Mouse (Mus musculus): Measurements from ENCODE around the gene Chchd3. TPM values are rescaled to one million over a fixed set of nuclear protein-coding genes. Genes with fewer than 3 reads are reported as not detected.

Gene Chchd3
- polyA plus RNA-seq, 1 experiment, result 123 TPM

GRCm38 (mm10) chr6:32920091-32920490, 140.0 kb downstream of the Chchd3 start:
- Histone ChIP-seq H3K36me3 (ENCODE audit: control insufficient read depth, insufficient read depth) (no peaks in the 10 kb centered on the region), H3K79me2 (ENCODE audit: control insufficient read depth, insufficient read depth) (no peaks in the 10 kb centered on the region), H3K4me2 (ENCODE audit: low read depth) (no peak overlapping the region), H3K27me3 (ENCODE audit: control insufficient read depth, insufficient read depth, insufficient read length) (no peaks in the 10 kb centered on the region), H3ac (ENCODE audit: control insufficient read depth, insufficient read length) (no peak overlapping the region), H3K4me3 (no peak overlapping the region)
- TF ChIP-seq CEBPB (IDR thresholded peaks at IDR 0.05; ENCODE audit: insufficient read depth, poor library complexity, severe bottlenecking), result no peak
- no peak for TF ChIP-seq POLR2AphosphoS2 (IDR thresholded peaks at IDR 0.05; ENCODE audit: insufficient read length, low read depth)
- no peak for TF ChIP-seq MAX (IDR thresholded peaks at IDR 0.05; ENCODE audit: low read depth)
- no peak for TF ChIP-seq E2F4 (IDR thresholded peaks at IDR 0.05; ENCODE audit: insufficient read depth)
- TF ChIP-seq MYOG (IDR thresholded peaks at IDR 0.05; ENCODE audit: control insufficient read depth in 1 of 3, insufficient read depth in 1 of 3, insufficient read length in 2 of 3, low read depth in 2 of 3), result no peak
- no peak for TF ChIP-seq SRF (IDR thresholded peaks at IDR 0.05; ENCODE audit: control insufficient read depth, insufficient read length, low read depth)
- TF ChIP-seq MYOD1 (IDR thresholded peaks at IDR 0.05; ENCODE audit: control insufficient read depth in 1 of 3, insufficient read length in 2 of 3, low read depth in 2 of 3), result no peak
- no peak for TF ChIP-seq REST (IDR thresholded peaks at IDR 0.05; ENCODE audit: insufficient read depth, insufficient read length)
- TF ChIP-seq TCF3 (IDR thresholded peaks at IDR 0.05; ENCODE audit: insufficient read length, low read depth), result no peak
- no peak for TF ChIP-seq USF1 (IDR thresholded peaks at IDR 0.05; ENCODE audit: low read depth)
- no peak for TF ChIP-seq TCF12 (IDR thresholded peaks at IDR 0.05; ENCODE audit: insufficient read depth, poor library complexity, severe bottlenecking)
- TF ChIP-seq POLR2A (IDR thresholded peaks at IDR 0.05; ENCODE audit: insufficient read length, low read depth), result no peak

- H3K79me2 ChIP-seq (ENCODE audit: control insufficient read depth, insufficient read depth), result no peaks in the 10 kb centered on the region
These were observed 149.4 kb downstream of the Chchd3 start for GRCm38 (mm10) chr6:32910692-32911091.

GRCm38 (mm10) chr6:32899061-32899460, 161.0 kb downstream of the Chchd3 start:
- Histone ChIP-seq H3K36me3 (ENCODE audit: control insufficient read depth, insufficient read depth) (no peaks in the 10 kb centered on the region), H3K79me2 (ENCODE audit: control insufficient read depth, insufficient read depth) (no peaks in the 10 kb centered on the region), H3ac (ENCODE audit: control insufficient read depth, insufficient read length) (no peak overlapping the region), H3K27me3 (ENCODE audit: control insufficient read depth, insufficient read depth, insufficient read length) (no peaks in the 10 kb centered on the region), H3K4me2 (ENCODE audit: low read depth) (no peak overlapping the region), H3K4me3 (no peak overlapping the region)
- TF ChIP-seq SRF (IDR thresholded peaks at IDR 0.05; ENCODE audit: control insufficient read depth, insufficient read length, low read depth) (no peak), POLR2A (IDR thresholded peaks at IDR 0.05; ENCODE audit: insufficient read length, low read depth) (no peak), MYOG (IDR thresholded peaks at IDR 0.05; ENCODE audit: control insufficient read depth in 1 of 3, insufficient read depth in 1 of 3, insufficient read length in 2 of 3, low read depth in 2 of 3) (no peak), TCF3 (IDR thresholded peaks at IDR 0.05; ENCODE audit: insufficient read length, low read depth) (no peak), REST (IDR thresholded peaks at IDR 0.05; ENCODE audit: insufficient read depth, insufficient read length) (no peak), E2F4 (IDR thresholded peaks at IDR 0.05; ENCODE audit: insufficient read depth) (no peak), TCF12 (IDR thresholded peaks at IDR 0.05; ENCODE audit: insufficient read depth, poor library complexity, severe bottlenecking) (no peak), MYOD1 (IDR thresholded peaks at IDR 0.05; ENCODE audit: control insufficient read depth in 1 of 3, insufficient read length in 2 of 3, low read depth in 2 of 3) (no peak), CEBPB (IDR thresholded peaks at IDR 0.05; ENCODE audit: insufficient read depth, poor library complexity, severe bottlenecking) (no peak), POLR2AphosphoS2 (IDR thresholded peaks at IDR 0.05; ENCODE audit: insufficient read length, low read depth) (no peak), MAX (IDR thresholded peaks at IDR 0.05; ENCODE audit: low read depth) (no peak), USF1 (IDR thresholded peaks at IDR 0.05; ENCODE audit: low read depth) (no peak)

More at GRCm38 (mm10) chr6:32910692-32911091, 149.4 kb downstream of the Chchd3 start:
- Histone ChIP-seq H3K4me2 (ENCODE audit: low read depth) (no peak overlapping the region), H3ac (ENCODE audit: control insufficient read depth, insufficient read length) (no peak overlapping the region), H3K27me3 (ENCODE audit: control insufficient read depth, insufficient read depth, insufficient read length) (no peaks in the 10 kb centered on the region), H3K36me3 (ENCODE audit: control insufficient read depth, insufficient read depth) (no peaks in the 10 kb centered on the region), H3K4me3 (no peak overlapping the region)
- TF ChIP-seq POLR2AphosphoS2 (IDR thresholded peaks at IDR 0.05; ENCODE audit: insufficient read length, low read depth) (no peak), CEBPB (IDR thresholded peaks at IDR 0.05; ENCODE audit: insufficient read depth, poor library complexity, severe bottlenecking) (peak; percentile 92)

GRCm38 (mm10) chr6:32894100-32894499, 166.0 kb downstream of the Chchd3 start:
- Histone ChIP-seq H3K4me2 (ENCODE audit: low read depth) (no peak overlapping the region), H3ac (ENCODE audit: control insufficient read depth, insufficient read length) (no peak overlapping the region), H3K79me2 (ENCODE audit: control insufficient read depth, insufficient read depth) (no peaks in the 10 kb centered on the region), H3K36me3 (ENCODE audit: control insufficient read depth, insufficient read depth) (no peaks in the 10 kb centered on the region), H3K27me3 (ENCODE audit: control insufficient read depth, insufficient read depth, insufficient read length) (no peaks in the 10 kb centered on the region), H3K4me3 (no peak overlapping the region)
- TF ChIP-seq TCF3 (IDR thresholded peaks at IDR 0.05; ENCODE audit: insufficient read length, low read depth) (no peak), POLR2A (IDR thresholded peaks at IDR 0.05; ENCODE audit: insufficient read length, low read depth) (no peak), CEBPB (IDR thresholded peaks at IDR 0.05; ENCODE audit: insufficient read depth, poor library complexity, severe bottlenecking) (no peak), POLR2AphosphoS2 (IDR thresholded peaks at IDR 0.05; ENCODE audit: insufficient read length, low read depth) (no peak), MYOD1 (IDR thresholded peaks at IDR 0.05; ENCODE audit: control insufficient read depth in 1 of 3, insufficient read length in 2 of 3, low read depth in 2 of 3) (no peak), MAX (IDR thresholded peaks at IDR 0.05; ENCODE audit: low read depth) (no peak), SRF (IDR thresholded peaks at IDR 0.05; ENCODE audit: control insufficient read depth, insufficient read length, low read depth) (no peak), TCF12 (IDR thresholded peaks at IDR 0.05; ENCODE audit: insufficient read depth, poor library complexity, severe bottlenecking) (no peak), E2F4 (IDR thresholded peaks at IDR 0.05; ENCODE audit: insufficient read depth) (no peak), MYOG (IDR thresholded peaks at IDR 0.05; ENCODE audit: control insufficient read depth in 1 of 3, insufficient read depth in 1 of 3, insufficient read length in 2 of 3, low read depth in 2 of 3) (no peak), USF1 (IDR thresholded peaks at IDR 0.05; ENCODE audit: low read depth) (no peak)

GRCm38 (mm10) chr6:32890726-32891125, 169.3 kb downstream of the Chchd3 start:
- H3K27me3 ChIP-seq (ENCODE audit: control insufficient read depth, insufficient read depth, insufficient read length), result no peaks in the 10 kb centered on the region
- H3K4me3 ChIP-seq, result no peak overlapping the region
- no peaks in the 10 kb centered on the region for H3K79me2 ChIP-seq (ENCODE audit: control insufficient read depth, insufficient read depth)
- peaks cover 4% of the 10 kb centered on the region for H3K36me3 ChIP-seq (ENCODE audit: control insufficient read depth, insufficient read depth)
- H3K4me2 ChIP-seq (ENCODE audit: low read depth), result no peak overlapping the region
- no peak overlapping the region for H3ac ChIP-seq (ENCODE audit: control insufficient read depth, insufficient read length)
- no peak for TF ChIP-seq TCF12 (IDR thresholded peaks at IDR 0.05; ENCODE audit: insufficient read depth, poor library complexity, severe bottlenecking)
- no peak for TF ChIP-seq SRF (IDR thresholded peaks at IDR 0.05; ENCODE audit: control insufficient read depth, insufficient read length, low read depth)
- no peak for TF ChIP-seq REST (IDR thresholded peaks at IDR 0.05; ENCODE audit: insufficient read depth, insufficient read length)
- TF ChIP-seq E2F4 (IDR thresholded peaks at IDR 0.05; ENCODE audit: insufficient read depth), result no peak
- TF ChIP-seq CEBPB (IDR thresholded peaks at IDR 0.05; ENCODE audit: insufficient read depth, poor library complexity, severe bottlenecking), result no peak
- no peak for TF ChIP-seq POLR2AphosphoS2 (IDR thresholded peaks at IDR 0.05; ENCODE audit: insufficient read length, low read depth)
- TF ChIP-seq USF1 (IDR thresholded peaks at IDR 0.05; ENCODE audit: low read depth), result no peak
- TF ChIP-seq POLR2A (IDR thresholded peaks at IDR 0.05; ENCODE audit: insufficient read length, low read depth), result no peak
- TF ChIP-seq MAX (IDR thresholded peaks at IDR 0.05; ENCODE audit: low read depth), result no peak
- no peak for TF ChIP-seq TCF3 (IDR thresholded peaks at IDR 0.05; ENCODE audit: insufficient read length, low read depth)
- TF ChIP-seq MYOD1 (IDR thresholded peaks at IDR 0.05; ENCODE audit: control insufficient read depth in 1 of 3, insufficient read length in 2 of 3, low read depth in 2 of 3), result no peak
- no peak for TF ChIP-seq MYOG (IDR thresholded peaks at IDR 0.05; ENCODE audit: control insufficient read depth in 1 of 3, insufficient read depth in 1 of 3, insufficient read length in 2 of 3, low read depth in 2 of 3)
